Mouse (Mus musculus): Measurements from ENCODE around the gene Nyap2. TPM values are rescaled to one million over a fixed set of nuclear protein-coding genes. Genes with fewer than 3 reads are reported as not detected.
"Not testable (repeated sequence)": the region's sequence is repeated elsewhere in the genome, so short reads cannot be mapped to it uniquely, and the experiment has no call there.

Gene Nyap2
- polyA plus RNA-seq, 1 experiment from 2014 or later = 0.04 TPM

- Histone ChIP-seq H3K9ac (no peak overlapping the region), H3K36me3 (no peaks in the 10 kb centered on the region), H3K27ac (no peak overlapping the region), H3K4me2 (replicated peaks) (no peak overlapping the region), H3K27me3 (no peaks in the 10 kb centered on the region), H3K4me3 (no peak overlapping the region), H3K9me3 (no peaks in the 10 kb centered on the region), H3K4me1 (no peaks in the 10 kb centered on the region)
- WGBS = 54% methylated on average over 1 of the region's 1 CpGs
- ATAC-seq (ENCODE audit: low FRiP score, low read depth) = no peak
Observed at GRCm38 (mm10) chr1:81219790-81220189, 143.0 kb downstream of the Nyap2 start.

GRCm38 (mm10) chr1:81231759-81232406, 155.1 kb downstream of the Nyap2 start:
- Histone ChIP-seq H3K4me1 (no peaks in the 10 kb centered on the region), H3K4me3 (no peak overlapping the region), H3K27ac (no peak overlapping the region), H3K9me3 (no peaks in the 10 kb centered on the region), H3K27me3 (no peaks in the 10 kb centered on the region), H3K36me3 (no peaks in the 10 kb centered on the region), H3K4me2 (replicated peaks) (no peak overlapping the region), H3K9ac (no peak overlapping the region)
- 66% methylated on average over 2 of the region's 2 CpGs for WGBS
- ATAC-seq (ENCODE audit: low FRiP score, low read depth) = no peak

GRCm38 (mm10) chr1:81232407-81232789, 155.6 kb downstream of the Nyap2 start:
- H3K27me3 ChIP-seq; H3K4me3 ChIP-seq; H3K9ac ChIP-seq; H3K36me3 ChIP-seq; H3K4me1 ChIP-seq; H3K4me2 ChIP-seq (replicated peaks); ATAC-seq (ENCODE audit: low FRiP score, low read depth); H3K27ac ChIP-seq; H3K9me3 ChIP-seq: not testable (repeated sequence)
- WGBS = 82% methylated on average over 5 of the region's 5 CpGs

- Histone ChIP-seq H3K9me3 (no peaks in the 10 kb centered on the region), H3K36me3 (no peaks in the 10 kb centered on the region), H3K4me3 (no peak overlapping the region), H3K4me1 (no peaks in the 10 kb centered on the region), H3K27me3 (no peaks in the 10 kb centered on the region), H3K27ac (no peak overlapping the region), H3K9ac (no peak overlapping the region), H3K4me2 (replicated peaks) (no peak overlapping the region)
- ATAC-seq (ENCODE audit: low FRiP score, low read depth) = no peak
- 72% methylated on average over 3 of the region's 3 CpGs for WGBS
Observed at GRCm38 (mm10) chr1:81248447-81249205, 171.9 kb downstream of the Nyap2 start.

GRCm38 (mm10) chr1:81250068-81250467, 173.3 kb downstream of the Nyap2 start:
- WGBS = 88% methylated on average over 11 of the region's 11 CpGs

GRCm38 (mm10) chr1:81266441-81266840, 189.7 kb downstream of the Nyap2 start:
- Histone ChIP-seq H3K27me3 (no peaks in the 10 kb centered on the region), H3K27ac (no peak overlapping the region), H3K4me2 (replicated peaks) (no peak overlapping the region), H3K9me3 (no peaks in the 10 kb centered on the region), H3K36me3 (no peaks in the 10 kb centered on the region), H3K4me1 (no peaks in the 10 kb centered on the region), H3K9ac (no peak overlapping the region), H3K4me3 (no peak overlapping the region)
- 77% methylated on average over 3 of the region's 3 CpGs for WGBS
- ATAC-seq (ENCODE audit: low FRiP score, low read depth) = no peak

More at GRCm38 (mm10) chr1:81250068-81250467, 173.3 kb downstream of the Nyap2 start:
- no peaks in the 10 kb centered on the region for H3K4me1 ChIP-seq
- no peaks in the 10 kb centered on the region for H3K27me3 ChIP-seq
- no peaks in the 10 kb centered on the region for H3K9me3 ChIP-seq
- no peak overlapping the region for H3K4me2 ChIP-seq (replicated peaks)
- H3K27ac ChIP-seq = no peak overlapping the region
- H3K4me3 ChIP-seq = no peak overlapping the region
- no peaks in the 10 kb centered on the region for H3K36me3 ChIP-seq
- ATAC-seq (ENCODE audit: low FRiP score, low read depth) = no peak
- no peak overlapping the region for H3K9ac ChIP-seq

- no peaks in the 10 kb centered on the region for H3K9me3 ChIP-seq
- 0 out of 2 replicates have a peak overlapping the region, but pooled peaks have one; percentile 9 for H3K4me2 ChIP-seq (replicated peaks)
- no peak overlapping the region for H3K4me3 ChIP-seq
- H3K27me3 ChIP-seq = no peaks in the 10 kb centered on the region
- no peaks in the 10 kb centered on the region for H3K36me3 ChIP-seq
- ATAC-seq (ENCODE audit: low FRiP score, low read depth) = peak; percentile 61; the same call in 1 of the 2 replicates
- H3K9ac ChIP-seq = no peak overlapping the region
- H3K27ac ChIP-seq = peak overlapping the region; percentile 67; the same call in 1 of the 2 replicates
- 45% methylated on average over 9 of the region's 9 CpGs for WGBS
- H3K4me1 ChIP-seq = no peaks in the 10 kb centered on the region
Observed at GRCm38 (mm10) chr1:81280978-81281377, 204.2 kb downstream of the Nyap2 start.

GRCm38 (mm10) chr1:81285633-81286032, 208.9 kb downstream of the Nyap2 start:
- H3K27me3 ChIP-seq = no peaks in the 10 kb centered on the region
- no peak overlapping the region for H3K4me3 ChIP-seq
- no peak overlapping the region for H3K9ac ChIP-seq
- no peak overlapping the region for H3K4me2 ChIP-seq (replicated peaks)
- no peaks in the 10 kb centered on the region for H3K36me3 ChIP-seq
- H3K4me1 ChIP-seq = no peaks in the 10 kb centered on the region
- WGBS = 23% methylated on average over 3 of the region's 3 CpGs
- no peak overlapping the region for H3K27ac ChIP-seq
- H3K9me3 ChIP-seq = no peaks in the 10 kb centered on the region
- ATAC-seq (ENCODE audit: low FRiP score, low read depth) = no peak

GRCm38 (mm10) chr1:81287088-81287487, 210.3 kb downstream of the Nyap2 start:
- H3K4me3 ChIP-seq = no peak overlapping the region
- peak; percentile 64; the same call in 1 of the 2 replicates for ATAC-seq (ENCODE audit: low FRiP score, low read depth)
- no peak overlapping the region for H3K9ac ChIP-seq
- H3K36me3 ChIP-seq = no peaks in the 10 kb centered on the region
- H3K4me2 ChIP-seq (replicated peaks) = no peak overlapping the region
- H3K4me1 ChIP-seq = no peaks in the 10 kb centered on the region
- H3K27me3 ChIP-seq = no peaks in the 10 kb centered on the region
- H3K27ac ChIP-seq = no peak overlapping the region
- H3K9me3 ChIP-seq = no peaks in the 10 kb centered on the region

- 53% methylated on average over 4 of the region's 4 CpGs for WGBS
- H3K4me3 ChIP-seq = no peak overlapping the region
- no peak overlapping the region for H3K9ac ChIP-seq
- ATAC-seq (ENCODE audit: low FRiP score, low read depth) = no peak
- H3K27me3 ChIP-seq = no peaks in the 10 kb centered on the region
- no peak overlapping the region for H3K4me2 ChIP-seq (replicated peaks)
- no peaks in the 10 kb centered on the region for H3K36me3 ChIP-seq
- H3K4me1 ChIP-seq = no peaks in the 10 kb centered on the region
- H3K9me3 ChIP-seq = no peaks in the 10 kb centered on the region
- no peak overlapping the region for H3K27ac ChIP-seq
Observed at GRCm38 (mm10) chr1:81300735-81301134, 224.0 kb downstream of the Nyap2 start.

- H3K9me3 ChIP-seq = no peaks in the 10 kb centered on the region
- no peak for ATAC-seq (ENCODE audit: low FRiP score, low read depth)
Observed at GRCm38 (mm10) chr1:81301661-81302060, 224.9 kb downstream of the Nyap2 start.

GRCm38 (mm10) chr1:81303389-81303788, 226.6 kb downstream of the Nyap2 start:
- Histone ChIP-seq H3K9me3 (no peaks in the 10 kb centered on the region), H3K27me3 (no peaks in the 10 kb centered on the region), H3K4me2 (replicated peaks) (no peak overlapping the region), H3K36me3 (no peaks in the 10 kb centered on the region), H3K9ac (no peak overlapping the region), H3K27ac (no peak overlapping the region), H3K4me1 (no peaks in the 10 kb centered on the region), H3K4me3 (no peak overlapping the region)
- WGBS = 51% methylated on average over 3 of the region's 3 CpGs
- ATAC-seq (ENCODE audit: low FRiP score, low read depth) = no peak

More at GRCm38 (mm10) chr1:81301661-81302060, 224.9 kb downstream of the Nyap2 start:
- H3K4me1 ChIP-seq = no peaks in the 10 kb centered on the region
- 3% methylated on average over 2 of the region's 2 CpGs for WGBS
- H3K4me3 ChIP-seq = no peak overlapping the region
- no peak overlapping the region for H3K9ac ChIP-seq
- no peak overlapping the region for H3K27ac ChIP-seq
- no peaks in the 10 kb centered on the region for H3K36me3 ChIP-seq
- no peak overlapping the region for H3K4me2 ChIP-seq (replicated peaks)
- no peaks in the 10 kb centered on the region for H3K27me3 ChIP-seq

All from limb, embryonic 13.5 days (tissue).